Mouse (Mus musculus) thymus, postnatal 36 days (tissue): ENCODE measurements around the gene Rpp25l.
"Not testable (repeated sequence)": the region's sequence is repeated elsewhere in the genome, so short reads cannot be mapped to it uniquely, and the experiment has no call there.

ENCODE experiments used
- DNase-seq, 2 experiments: peaks; one replicate each; pipeline ENCODE4 v3.0.0; 2022; ENCODE audit warnings: mixed read lengths in 2 of 2

The Rpp25l gene

DNA sequence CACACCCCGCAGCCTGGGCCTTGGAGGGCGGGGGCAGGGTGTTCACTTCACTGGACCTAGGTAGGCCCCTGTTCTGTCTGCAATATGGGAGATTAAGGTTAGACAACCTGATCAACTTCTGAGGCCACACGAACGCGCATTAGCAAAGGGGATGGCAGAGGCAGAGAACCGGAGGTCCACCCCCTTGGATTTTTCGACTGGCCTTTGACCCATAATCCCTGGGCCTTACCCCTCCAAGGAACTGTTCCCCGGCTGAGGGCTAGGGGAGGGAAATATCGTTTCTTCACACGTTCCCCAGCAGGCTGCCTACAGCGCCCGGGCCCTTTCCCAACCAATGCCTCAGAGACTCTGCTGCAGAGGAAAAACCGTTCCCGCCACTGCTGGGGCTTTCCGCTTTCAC is 16.9 kb downstream of the Rpp25l start:
- not testable (repeated sequence) for DNase-seq

GRCm38 (mm10) chr4:41695800-41696199 is 17.5 kb downstream of the Rpp25l start:
- DNase-seq: not testable (repeated sequence)

GRCm38 (mm10) chr4:41693511-41693910 is 19.8 kb downstream of the Rpp25l start:
- not testable (repeated sequence) for DNase-seq

DNA sequence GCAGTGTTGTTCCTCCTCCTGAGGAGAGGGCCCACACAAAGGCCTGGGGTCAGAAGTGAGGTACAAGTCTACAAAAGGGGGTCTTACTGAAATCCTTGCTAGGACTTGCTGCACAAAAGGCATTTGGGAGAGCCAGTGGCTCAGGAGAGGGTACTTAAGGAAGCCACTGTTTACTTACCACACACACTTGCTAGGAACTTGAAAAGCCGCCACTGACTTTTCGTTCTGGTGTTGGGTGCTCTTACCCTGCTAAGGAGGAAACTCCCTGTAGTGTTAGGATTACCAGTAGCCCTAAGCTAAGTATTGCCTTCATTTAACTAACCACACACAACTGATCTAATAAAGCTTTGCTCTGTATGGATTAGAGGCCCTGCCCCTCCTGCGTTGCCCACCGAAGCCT is 23.3 kb downstream of the Rpp25l start:
- DNase-seq: not testable (repeated sequence)

DNA sequence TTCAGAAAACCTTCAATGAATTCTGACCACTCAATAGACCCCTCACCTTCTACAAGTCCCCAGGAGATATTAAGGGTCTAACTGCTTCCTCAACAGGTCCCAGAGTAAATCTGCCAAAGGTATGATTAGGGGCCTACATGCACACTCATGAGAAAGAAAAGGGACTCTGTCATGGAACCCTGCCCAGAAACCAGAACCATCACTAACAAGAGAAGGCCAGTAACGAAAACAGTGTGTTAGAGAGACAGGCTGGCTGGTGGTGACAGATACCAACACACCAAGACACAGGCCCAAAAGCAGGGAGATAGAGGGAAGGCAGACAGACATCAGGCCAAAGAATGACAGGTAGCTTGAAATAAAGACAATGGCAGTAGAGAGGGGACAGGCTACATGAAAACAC is 24.8 kb downstream of the Rpp25l start:
- not testable (repeated sequence) for DNase-seq

DNA sequence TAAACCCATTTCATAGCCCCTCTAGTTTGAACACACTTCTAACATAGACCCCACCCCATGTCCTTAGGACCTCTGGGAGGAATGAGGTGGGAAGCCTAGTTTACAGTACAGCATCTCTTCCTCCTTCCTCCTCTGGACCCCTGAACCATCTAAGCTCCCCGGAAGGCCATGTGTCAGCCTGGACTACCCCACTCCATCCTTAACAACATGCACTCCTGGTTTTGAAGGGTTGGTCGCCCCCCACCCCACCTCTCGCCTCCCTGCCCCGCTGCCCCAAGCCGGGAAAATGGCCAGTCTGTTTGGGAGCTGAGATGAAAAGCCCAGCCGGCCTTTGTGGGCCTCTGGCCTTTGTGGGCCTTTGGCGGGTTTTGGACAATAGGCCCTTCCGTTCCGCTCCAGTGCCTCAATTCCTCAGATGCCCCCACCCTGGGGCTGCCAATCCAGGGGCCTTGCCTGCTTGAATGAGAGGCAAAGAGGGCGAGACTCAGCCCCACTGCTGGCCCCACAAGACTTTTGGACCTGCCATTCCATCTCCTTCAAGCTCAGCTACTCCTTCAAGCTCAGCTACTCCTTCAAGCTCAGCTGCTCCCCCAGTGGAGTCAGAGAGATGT is 27.3 kb downstream of the Rpp25l start:
- DNase-seq: not testable (repeated sequence)

GRCm38 (mm10) chr4:41684931-41685453 is 28.3 kb downstream of the Rpp25l start:
- DNase-seq: not testable (repeated sequence)

- DNase-seq: not testable (repeated sequence)
Observed at GRCm38 (mm10) chr4:41684131-41684930, 29.0 kb downstream of the Rpp25l start.

DNA sequence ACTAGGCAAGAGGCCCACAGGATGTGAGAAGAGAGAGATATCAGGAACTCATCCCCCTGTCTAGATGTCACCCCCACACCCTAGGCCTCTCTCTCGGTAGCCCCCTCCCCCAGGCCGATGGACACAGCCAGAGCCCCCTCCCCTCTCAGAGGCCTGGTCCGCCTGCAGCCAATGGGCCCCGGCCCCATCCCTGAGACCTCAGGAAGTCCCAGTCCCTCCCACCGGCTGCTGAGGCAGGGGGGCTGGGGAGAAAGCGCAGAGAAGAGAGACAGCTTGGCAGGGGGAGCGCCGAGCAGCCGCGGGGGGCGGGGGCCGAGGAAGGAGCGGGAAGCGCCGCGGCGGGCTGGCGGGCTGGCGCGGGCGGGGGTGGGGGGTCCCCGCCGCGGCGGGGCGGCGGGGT is 30.0 kb downstream of the Rpp25l start:
- not testable (repeated sequence) for DNase-seq

GRCm38 (mm10) chr4:41682789-41683188 is 30.5 kb downstream of the Rpp25l start:
- DNase-seq: no peak

DNA sequence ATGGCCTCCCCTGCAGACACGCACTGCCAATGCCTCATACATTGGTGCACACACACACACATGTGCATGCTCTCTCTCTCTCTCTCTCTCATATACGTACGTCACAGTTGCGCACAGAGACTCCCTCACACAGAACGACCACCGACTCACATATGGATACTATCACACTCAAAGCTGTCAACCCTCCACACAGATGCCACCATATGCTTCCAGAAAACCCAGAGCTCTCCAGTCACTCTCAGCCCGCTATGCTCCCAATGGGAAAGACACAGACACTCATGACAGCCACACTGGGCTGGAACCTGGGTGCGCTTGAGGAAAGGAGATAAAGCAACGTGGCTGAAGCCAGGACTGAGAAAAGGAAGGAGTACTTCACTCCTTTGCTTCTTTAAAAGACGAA is 31.4 kb downstream of the Rpp25l start:
- DNase-seq: no peak

- no peak for DNase-seq
Observed at GRCm38 (mm10) chr4:41681176-41681575, 32.2 kb downstream of the Rpp25l start.

DNA sequence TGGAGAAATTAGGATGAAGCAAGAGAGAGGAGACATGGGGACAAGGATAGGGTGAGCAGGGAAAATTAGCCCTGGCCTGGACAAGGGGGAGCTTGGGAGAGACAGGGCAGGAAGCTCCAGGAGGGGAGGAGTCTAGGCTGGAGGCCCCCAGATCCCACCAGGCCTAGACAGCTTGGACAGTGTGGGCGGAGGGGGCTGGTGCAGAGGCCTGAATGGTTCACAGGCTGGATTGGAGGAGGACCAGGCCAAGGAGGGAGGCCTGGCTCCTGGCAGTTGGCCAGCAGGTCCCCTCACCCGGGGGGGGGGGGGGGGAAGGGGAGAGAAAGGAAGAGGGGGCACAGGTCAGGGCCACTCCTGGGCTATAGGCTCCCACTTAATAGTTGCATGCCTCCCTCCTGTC is 34.0 kb downstream of the Rpp25l start:
- DNase-seq: no peak

GRCm38 (mm10) chr4:41678863-41679262 is 34.5 kb downstream of the Rpp25l start:
- no peak for DNase-seq

- no peak for DNase-seq
Observed at GRCm38 (mm10) chr4:41677006-41677629, 36.2 kb downstream of the Rpp25l start.

GRCm38 (mm10) chr4:41676248-41677005 is 36.9 kb downstream of the Rpp25l start:
- no peak for DNase-seq

- no peak for DNase-seq
Observed at GRCm38 (mm10) chr4:41673186-41673585, 40.1 kb downstream of the Rpp25l start.

DNA sequence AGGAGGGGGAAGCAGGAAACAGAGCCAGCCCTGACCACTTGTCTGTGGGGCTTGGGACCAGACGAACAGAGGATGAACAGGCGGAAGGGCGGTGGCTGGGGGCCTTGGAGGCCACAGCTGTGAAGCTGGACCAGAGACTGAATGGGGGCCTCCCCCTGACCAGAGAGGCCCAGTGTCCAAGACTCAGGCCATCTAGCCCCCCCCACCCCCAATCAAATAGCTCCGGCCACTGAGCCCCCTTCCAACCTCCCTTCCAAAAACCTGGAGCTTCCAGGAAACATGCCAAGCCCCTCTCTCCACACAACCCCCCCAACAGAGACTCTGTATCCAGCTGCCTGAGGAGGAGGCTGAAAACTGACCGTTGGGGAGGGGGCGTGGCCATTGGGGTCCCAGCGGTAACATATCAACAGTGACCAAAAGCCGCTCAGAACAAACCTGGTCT is 40.8 kb downstream of the Rpp25l start:
- DNase-seq: no peak

- no peak for DNase-seq
Observed at GRCm38 (mm10) chr4:41671963-41672480, 41.3 kb downstream of the Rpp25l start.

DNA sequence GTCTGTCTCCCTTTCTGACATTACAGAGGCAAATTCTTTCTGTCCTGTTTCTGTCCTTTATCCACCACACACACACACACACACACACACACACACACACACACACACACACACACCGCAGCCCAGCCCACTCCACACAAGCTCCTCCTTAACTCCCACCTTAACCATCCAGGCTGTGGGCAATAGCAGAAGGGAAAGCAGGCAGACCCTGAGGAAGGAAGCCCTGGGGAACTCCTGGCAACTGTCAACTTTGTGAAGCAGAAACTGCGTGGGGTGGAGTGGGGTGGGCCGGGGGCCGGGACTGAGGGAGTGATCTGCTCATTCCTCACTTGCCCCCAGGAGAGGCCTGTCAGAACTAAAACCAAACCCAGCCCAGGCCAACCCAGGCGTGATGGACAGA is 41.8 kb downstream of the Rpp25l start:
- no peak for DNase-seq

- DNase-seq: no peak
Observed at GRCm38 (mm10) chr4:41670836-41671235, 42.5 kb downstream of the Rpp25l start.

DNA sequence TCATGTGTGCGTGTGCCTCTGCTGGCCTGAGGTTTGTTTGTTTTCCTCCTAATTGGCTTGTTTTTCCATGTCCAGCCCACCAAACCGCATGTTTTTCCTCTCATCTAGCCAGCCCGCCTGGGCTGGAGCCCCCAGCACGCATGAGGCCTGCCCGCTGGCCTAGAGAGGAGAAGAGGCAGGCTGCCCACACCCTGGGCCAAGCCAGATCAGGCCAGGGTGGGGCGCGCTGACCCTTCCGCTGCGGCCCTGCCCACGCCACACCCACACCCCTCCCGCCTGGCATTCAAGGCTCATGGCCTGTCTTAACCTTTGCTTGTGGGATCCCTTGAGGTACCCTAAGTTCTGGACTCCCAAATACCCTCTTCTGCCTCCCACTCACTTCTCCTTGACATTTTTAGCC is 46.7 kb downstream of the Rpp25l start:
- no peak for DNase-seq
